Mouse (Mus musculus): Measurements from ENCODE around the gene Htt. TPM values are rescaled to one million over a fixed set of nuclear protein-coding genes. Genes with fewer than 3 reads are reported as not detected.
A peak's percentile ranks its signal among the peaks of the same experiment; 100 is the strongest.

The Htt gene
- polyA plus RNA-seq, 1 experiment from 2014 or later, result 7.4 TPM

DNA sequence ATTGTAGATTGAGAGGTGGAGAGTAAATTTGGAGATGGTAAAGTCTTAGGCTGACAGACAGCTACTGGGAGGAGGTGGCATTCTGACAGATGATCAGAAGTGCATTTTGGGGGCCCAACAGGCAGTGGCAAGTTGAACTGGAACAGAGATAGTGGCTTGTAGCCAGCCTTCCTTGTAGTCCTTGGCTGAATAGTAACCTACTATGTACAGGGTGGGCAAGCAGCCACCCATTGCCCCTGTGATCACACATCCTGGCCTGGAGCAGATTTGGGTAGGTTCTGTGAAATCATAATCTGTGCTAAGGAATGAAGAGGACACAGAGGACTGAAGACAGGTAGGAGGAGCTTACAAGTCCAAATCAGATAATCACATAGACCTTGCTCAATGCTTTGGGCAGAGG lies 142.9 kb downstream of the Htt start:
- Histone ChIP-seq H3K27ac (ENCODE audit: low read length) (no peak overlapping the region), H3K9ac (ENCODE audit: low read depth, low read length) (no peak overlapping the region), H3K9me3 (ENCODE audit: control insufficient read depth, low read length) (no peaks in the 10 kb centered on the region), H3K36me3 (ENCODE audit: control insufficient read depth, insufficient read depth, low read length) (peaks cover 14% of the 10 kb centered on the region), H3K4me2 (ENCODE audit: low read depth, low read length) (no peak overlapping the region), H3K27me3 (replicated peaks; ENCODE audit: control insufficient read depth, insufficient read depth, low read length) (no peaks in the 10 kb centered on the region), H3K4me3 (ENCODE audit: low read length) (no peak overlapping the region), H3K4me1 (ENCODE audit: control insufficient read depth, insufficient read depth, low read length) (no peaks in the 10 kb centered on the region)
- ATAC-seq, result no peak

DNA sequence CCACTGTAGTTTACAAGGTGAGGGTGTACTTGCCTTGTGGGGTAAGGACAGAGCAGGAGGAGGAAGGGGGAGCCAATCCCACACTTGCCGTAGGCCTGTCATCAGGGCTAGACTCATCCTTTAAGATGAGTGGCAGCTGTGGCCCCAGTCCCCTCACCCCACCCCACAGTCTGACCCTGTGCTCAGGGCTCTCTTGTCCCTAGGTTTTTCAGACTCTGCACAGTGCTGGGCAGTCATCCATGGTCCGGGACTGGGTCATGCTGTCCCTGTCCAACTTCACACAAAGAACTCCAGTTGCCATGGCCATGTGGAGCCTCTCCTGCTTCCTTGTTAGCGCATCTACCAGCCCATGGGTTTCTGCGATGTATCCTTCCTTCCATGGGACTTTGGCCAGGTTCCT lies 145.7 kb downstream of the Htt start:
- H3K36me3 ChIP-seq (ENCODE audit: control insufficient read depth, insufficient read depth, low read length), result peaks cover 8% of the 10 kb centered on the region
- no peak for ATAC-seq
- H3K4me1 ChIP-seq (ENCODE audit: control insufficient read depth, insufficient read depth, low read length), result no peaks in the 10 kb centered on the region
- no peak overlapping the region for H3K27ac ChIP-seq (ENCODE audit: low read length)
- H3K9ac ChIP-seq (ENCODE audit: low read depth, low read length), result no peak overlapping the region
- WGBS, result 85% methylated on average over 4 of the region's 4 CpGs
- H3K27me3 ChIP-seq (replicated peaks; ENCODE audit: control insufficient read depth, insufficient read depth, low read length), result no peaks in the 10 kb centered on the region
- no peaks in the 10 kb centered on the region for H3K9me3 ChIP-seq (ENCODE audit: control insufficient read depth, low read length)
- no peak overlapping the region for H3K4me2 ChIP-seq (ENCODE audit: low read depth, low read length)
- no peak overlapping the region for H3K4me3 ChIP-seq (ENCODE audit: low read length)

DNA sequence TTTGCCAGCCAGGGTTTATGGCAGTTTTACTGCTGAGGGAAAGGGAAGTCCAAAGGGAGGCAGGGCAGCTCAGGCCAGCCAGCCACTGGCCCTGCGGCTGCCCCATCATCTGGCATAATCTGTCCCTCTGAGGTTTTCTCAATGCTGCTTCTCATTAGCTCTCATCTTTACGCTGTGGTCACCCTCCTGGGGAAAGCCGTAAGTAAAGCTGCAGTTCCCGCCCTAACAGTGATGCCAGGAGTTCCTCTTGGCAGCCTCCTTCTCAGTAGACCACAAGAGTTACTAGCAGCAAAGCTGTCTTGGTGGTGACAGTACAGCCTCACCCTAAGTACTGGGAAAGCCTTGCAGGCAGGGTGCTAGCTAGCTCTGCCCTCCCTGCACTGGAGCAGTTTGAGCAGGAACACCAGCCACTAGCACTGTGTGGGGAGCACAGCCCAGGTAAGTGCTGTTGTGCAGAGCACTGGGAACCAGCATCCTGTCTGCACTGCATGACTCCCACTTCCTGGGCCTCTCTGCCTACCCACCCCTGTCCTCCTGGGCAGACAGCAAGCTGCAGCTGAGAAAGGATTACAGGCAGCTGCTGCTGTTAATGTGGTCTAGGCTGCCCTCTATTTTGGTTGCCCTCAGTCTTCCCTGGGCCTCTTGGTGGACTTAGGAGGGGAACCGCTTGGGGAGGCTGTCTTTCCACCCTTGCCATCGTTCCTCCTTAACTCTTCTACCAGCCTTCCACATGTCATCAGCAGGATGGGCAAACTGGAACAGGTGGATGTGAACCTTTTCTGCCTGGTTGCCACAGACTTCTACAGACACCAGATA lies 146.6 kb downstream of the Htt start, which contains the start of gene Msantd1:
Msantd1 (plus strand) TSS at position 103 of the 816 bp plus-strand sequence.
- WGBS, result 84% methylated on average over 6 of the region's 6 CpGs
- Histone ChIP-seq H3K4me3 (ENCODE audit: low read length) (no peak within 1 kb of the TSS), H3K9ac (ENCODE audit: low read depth, low read length) (no peak within 1 kb of the TSS), H3K36me3 (ENCODE audit: control insufficient read depth, insufficient read depth, low read length) (peaks cover 8% of the 10 kb centered on the region), H3K4me1 (ENCODE audit: control insufficient read depth, insufficient read depth, low read length) (no peaks in the 10 kb centered on the region), H3K4me2 (ENCODE audit: low read depth, low read length) (no peak within 1 kb of the TSS), H3K27me3 (replicated peaks; ENCODE audit: control insufficient read depth, insufficient read depth, low read length) (no peaks in the 10 kb centered on the region), H3K9me3 (ENCODE audit: control insufficient read depth, low read length) (no peaks in the 10 kb centered on the region), H3K27ac (ENCODE audit: low read length) (0 out of 2 replicates have a peak within 1 kb of the TSS, but pooled peaks have one; percentile 27)
- ATAC-seq, result peak; percentile 34; the same call in 1 of the 2 replicates

DNA sequence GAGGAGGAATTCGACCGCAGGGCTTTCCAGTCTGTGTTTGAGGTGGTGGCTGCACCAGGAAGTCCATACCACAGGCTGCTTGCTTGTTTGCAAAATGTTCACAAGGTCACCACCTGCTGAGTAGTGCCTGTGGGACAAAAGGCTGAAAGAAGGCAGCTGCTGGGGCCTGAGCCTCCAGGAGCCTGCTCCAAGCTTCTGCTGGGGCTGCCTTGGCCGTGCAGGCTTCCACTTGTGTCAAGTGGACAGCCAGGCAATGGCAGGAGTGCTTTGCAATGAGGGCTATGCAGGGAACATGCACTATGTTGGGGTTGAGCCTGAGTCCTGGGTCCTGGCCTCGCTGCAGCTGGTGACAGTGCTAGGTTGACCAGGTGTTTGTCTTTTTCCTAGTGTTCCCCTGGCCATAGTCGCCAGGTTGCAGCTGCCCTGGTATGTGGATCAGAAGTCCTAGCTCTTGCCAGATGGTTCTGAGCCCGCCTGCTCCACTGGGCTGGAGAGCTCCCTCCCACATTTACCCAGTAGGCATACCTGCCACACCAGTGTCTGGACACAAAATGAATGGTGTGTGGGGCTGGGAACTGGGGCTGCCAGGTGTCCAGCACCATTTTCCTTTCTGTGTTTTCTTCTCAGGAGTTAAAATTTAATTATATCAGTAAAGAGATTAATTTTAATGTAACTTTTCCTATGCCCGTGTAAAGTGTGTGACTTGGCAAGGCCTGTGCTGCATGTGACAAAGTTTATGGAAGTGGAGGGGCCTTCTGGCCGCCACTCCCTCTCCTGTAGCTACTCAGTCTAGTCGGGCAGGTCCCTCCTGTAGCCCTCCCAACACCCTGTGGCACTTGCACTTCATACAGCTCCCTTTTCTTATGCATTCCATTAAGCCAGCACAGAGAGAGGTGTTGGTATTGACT lies 147.4 kb downstream of the Htt start:
- WGBS, result 70% methylated on average over 9 of the region's 9 CpGs
- peak; percentile 59 for ATAC-seq
- Histone ChIP-seq H3K4me2 (ENCODE audit: low read depth, low read length) (no peak overlapping the region), H3K27me3 (replicated peaks; ENCODE audit: control insufficient read depth, insufficient read depth, low read length) (no peaks in the 10 kb centered on the region), H3K4me1 (ENCODE audit: control insufficient read depth, insufficient read depth, low read length) (no peaks in the 10 kb centered on the region), H3K27ac (ENCODE audit: low read length) (0 out of 2 replicates have a peak overlapping the region, but pooled peaks have one; percentile 27), H3K36me3 (ENCODE audit: control insufficient read depth, insufficient read depth, low read length) (peaks cover 6% of the 10 kb centered on the region), H3K4me3 (ENCODE audit: low read length) (no peak overlapping the region), H3K9ac (ENCODE audit: low read depth, low read length) (no peak overlapping the region), H3K9me3 (ENCODE audit: control insufficient read depth, low read length) (no peaks in the 10 kb centered on the region)

DNA sequence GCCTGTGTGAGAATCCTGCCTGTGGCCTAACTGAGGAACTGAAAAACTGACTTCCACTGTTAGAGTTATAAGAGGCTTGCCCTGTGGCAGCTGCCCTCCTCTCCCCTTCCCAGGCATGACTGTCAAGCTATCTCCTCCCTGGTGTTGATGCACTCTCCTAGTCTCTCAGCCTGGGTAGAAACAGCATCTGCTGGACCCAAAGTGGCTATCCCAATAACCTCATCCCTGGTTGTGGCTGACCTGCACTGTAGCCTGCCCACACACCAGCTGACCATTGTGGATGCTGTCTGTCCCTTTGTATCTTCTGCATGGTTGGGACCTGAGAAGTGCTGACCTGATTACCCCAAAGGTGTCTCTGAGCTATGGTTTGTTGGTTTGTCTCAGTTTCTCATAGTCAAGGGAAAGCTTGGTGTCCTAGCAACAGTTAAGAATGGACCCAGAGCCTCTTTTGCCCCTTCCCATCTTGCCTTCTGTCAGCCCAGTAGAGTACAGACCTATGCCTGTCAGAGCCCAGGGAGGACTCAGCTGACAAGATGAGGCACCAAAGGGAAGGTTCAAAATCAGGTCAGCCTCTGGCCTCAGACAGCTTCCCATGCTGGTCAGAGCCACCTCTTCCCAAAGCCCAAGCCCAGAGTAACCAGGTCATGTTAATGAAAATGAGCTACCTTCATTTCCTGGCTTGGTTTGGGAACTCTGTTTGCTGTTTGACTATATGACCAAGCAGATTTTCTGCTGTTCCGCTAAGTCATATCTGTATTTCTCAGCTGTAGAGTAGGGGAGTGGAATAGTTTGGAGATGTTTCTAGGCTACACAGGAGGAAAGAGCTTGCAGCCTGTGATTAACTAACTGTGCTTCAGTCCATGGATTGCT lies 148.3 kb downstream of the Htt start:
- WGBS, result 100% methylated on average over 1 of the region's 1 CpGs
- no peaks in the 10 kb centered on the region for H3K9me3 ChIP-seq (ENCODE audit: control insufficient read depth, low read length)
- no peak overlapping the region for H3K27ac ChIP-seq (ENCODE audit: low read length)
- 0 out of 2 replicates have a peak, but pooled peaks cover 4% of the 10 kb centered on the region for H3K36me3 ChIP-seq (ENCODE audit: control insufficient read depth, insufficient read depth, low read length)
- no peak overlapping the region for H3K9ac ChIP-seq (ENCODE audit: low read depth, low read length)
- H3K27me3 ChIP-seq (replicated peaks; ENCODE audit: control insufficient read depth, insufficient read depth, low read length), result no peaks in the 10 kb centered on the region
- no peak overlapping the region for H3K4me2 ChIP-seq (ENCODE audit: low read depth, low read length)
- no peak for ATAC-seq
- H3K4me3 ChIP-seq (ENCODE audit: low read length), result no peak overlapping the region
- no peaks in the 10 kb centered on the region for H3K4me1 ChIP-seq (ENCODE audit: control insufficient read depth, insufficient read depth, low read length)

DNA sequence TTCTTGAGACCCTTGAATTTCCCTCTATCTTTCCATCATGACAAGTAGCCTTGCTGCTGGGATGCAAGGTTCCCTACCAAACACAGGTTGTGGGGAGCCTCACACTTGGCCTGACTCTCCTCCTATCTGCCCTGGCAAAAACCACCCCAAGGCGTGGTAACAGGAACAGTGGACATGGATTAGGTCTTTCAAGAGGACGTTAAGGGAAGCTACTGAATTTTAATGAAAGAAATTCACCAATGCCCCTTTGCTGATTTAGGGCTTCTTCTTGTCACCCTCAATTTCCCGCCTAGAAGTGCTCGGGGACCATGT lies 148.9 kb downstream of the Htt start:
- no peak overlapping the region for H3K9ac ChIP-seq (ENCODE audit: low read depth, low read length)
- H3K9me3 ChIP-seq (ENCODE audit: control insufficient read depth, low read length), result no peaks in the 10 kb centered on the region
- no peak overlapping the region for H3K27ac ChIP-seq (ENCODE audit: low read length)
- no peak overlapping the region for H3K4me2 ChIP-seq (ENCODE audit: low read depth, low read length)
- 0 out of 2 replicates have a peak, but pooled peaks cover 4% of the 10 kb centered on the region for H3K36me3 ChIP-seq (ENCODE audit: control insufficient read depth, insufficient read depth, low read length)
- 84% methylated on average over 4 of the region's 4 CpGs for WGBS
- H3K4me1 ChIP-seq (ENCODE audit: control insufficient read depth, insufficient read depth, low read length), result no peaks in the 10 kb centered on the region
- no peak for ATAC-seq
- no peak overlapping the region for H3K4me3 ChIP-seq (ENCODE audit: low read length)
- no peaks in the 10 kb centered on the region for H3K27me3 ChIP-seq (replicated peaks; ENCODE audit: control insufficient read depth, insufficient read depth, low read length)

DNA sequence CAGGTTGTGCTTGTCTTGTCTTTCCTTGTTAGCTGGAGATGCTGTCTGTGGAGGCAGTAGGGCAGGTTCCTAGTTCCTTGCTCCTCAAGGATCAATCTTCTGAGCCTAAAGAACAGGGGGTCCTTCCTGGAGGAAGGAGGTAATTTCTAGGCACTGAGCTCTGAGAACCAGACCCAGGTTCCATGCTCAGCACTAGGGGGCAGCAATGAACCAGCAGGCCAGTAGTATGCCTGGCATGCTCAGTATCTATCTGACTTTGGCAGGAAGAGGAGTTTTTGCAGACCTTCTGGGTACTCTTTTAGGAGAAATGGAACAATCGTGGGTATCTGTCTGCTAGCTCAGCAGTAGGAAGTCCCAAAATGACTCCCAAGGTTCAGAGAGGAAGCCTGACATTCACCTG lies 154.3 kb downstream of the Htt start:
- H3K27me3 ChIP-seq (replicated peaks; ENCODE audit: control insufficient read depth, insufficient read depth, low read length), result no peaks in the 10 kb centered on the region
- no peaks in the 10 kb centered on the region for H3K36me3 ChIP-seq (ENCODE audit: control insufficient read depth, insufficient read depth, low read length)
- H3K4me2 ChIP-seq (ENCODE audit: low read depth, low read length), result no peak overlapping the region
- H3K4me1 ChIP-seq (ENCODE audit: control insufficient read depth, insufficient read depth, low read length), result no peaks in the 10 kb centered on the region
- peak; percentile 78; the same call in 1 of the 2 replicates for ATAC-seq
- H3K4me3 ChIP-seq (ENCODE audit: low read length), result no peak overlapping the region
- H3K9ac ChIP-seq (ENCODE audit: low read depth, low read length), result no peak overlapping the region
- 13% methylated on average over 1 of the region's 1 CpGs for WGBS
- H3K9me3 ChIP-seq (ENCODE audit: control insufficient read depth, low read length), result no peaks in the 10 kb centered on the region
- H3K27ac ChIP-seq (ENCODE audit: low read length), result no peak overlapping the region

DNA sequence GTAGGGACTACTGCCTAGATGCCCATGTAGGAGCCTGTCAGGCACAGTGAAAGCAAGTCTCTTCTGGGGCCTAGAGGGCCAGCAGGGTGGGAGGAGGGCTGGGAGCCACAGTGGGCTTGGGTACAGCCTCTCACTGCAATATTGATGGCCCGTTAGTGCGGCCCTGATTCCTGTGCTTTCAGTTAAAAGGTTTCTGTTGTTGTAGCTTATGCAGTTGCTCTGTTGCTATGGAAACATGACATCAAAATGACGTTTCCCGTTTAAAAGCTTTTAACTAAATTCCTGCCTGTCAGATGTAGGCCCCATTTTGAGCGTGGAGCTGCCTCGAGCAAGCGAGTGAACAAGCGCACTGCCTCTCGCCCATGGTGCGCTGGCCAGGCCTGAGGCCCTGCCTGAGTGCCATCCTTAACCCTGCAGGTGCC lies 155.7 kb downstream of the Htt start:
- no peak for ATAC-seq
- no peaks in the 10 kb centered on the region for H3K9me3 ChIP-seq (ENCODE audit: control insufficient read depth, low read length)
- no peak overlapping the region for H3K4me2 ChIP-seq (ENCODE audit: low read depth, low read length)
- no peaks in the 10 kb centered on the region for H3K4me1 ChIP-seq (ENCODE audit: control insufficient read depth, insufficient read depth, low read length)
- no peak overlapping the region for H3K4me3 ChIP-seq (ENCODE audit: low read length)
- H3K27ac ChIP-seq (ENCODE audit: low read length), result no peak overlapping the region
- WGBS, result 60% methylated on average over 10 of the region's 10 CpGs
- H3K27me3 ChIP-seq (replicated peaks; ENCODE audit: control insufficient read depth, insufficient read depth, low read length), result no peaks in the 10 kb centered on the region
- no peak overlapping the region for H3K9ac ChIP-seq (ENCODE audit: low read depth, low read length)
- H3K36me3 ChIP-seq (ENCODE audit: control insufficient read depth, insufficient read depth, low read length), result no peaks in the 10 kb centered on the region

DNA sequence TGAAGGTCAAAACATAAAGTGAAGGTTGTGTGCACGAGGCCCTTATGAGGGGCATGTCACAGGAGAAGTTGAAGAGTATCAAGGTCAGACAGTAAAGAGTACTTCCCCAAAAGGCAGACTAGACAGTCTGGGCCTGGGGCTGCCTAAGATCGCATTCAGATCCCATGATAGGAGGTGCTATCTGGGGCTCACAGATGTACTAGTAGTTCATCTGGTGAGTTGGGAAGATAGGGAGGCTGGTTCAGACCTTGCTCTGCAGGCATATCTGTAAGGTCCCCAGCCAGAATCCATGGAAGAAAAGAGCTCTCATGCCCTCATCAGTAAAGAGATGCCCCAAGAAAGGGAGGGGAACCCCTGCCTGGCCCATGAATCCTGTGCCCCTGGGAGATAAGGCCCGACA lies 157.2 kb downstream of the Htt start:
- H3K27ac ChIP-seq (ENCODE audit: low read length), result no peak overlapping the region
- no peaks in the 10 kb centered on the region for H3K27me3 ChIP-seq (replicated peaks; ENCODE audit: control insufficient read depth, insufficient read depth, low read length)
- H3K9me3 ChIP-seq (ENCODE audit: control insufficient read depth, low read length), result no peaks in the 10 kb centered on the region
- no peak for ATAC-seq
- no peaks in the 10 kb centered on the region for H3K4me1 ChIP-seq (ENCODE audit: control insufficient read depth, insufficient read depth, low read length)
- H3K9ac ChIP-seq (ENCODE audit: low read depth, low read length), result no peak overlapping the region
- H3K4me3 ChIP-seq (ENCODE audit: low read length), result no peak overlapping the region
- no peak overlapping the region for H3K4me2 ChIP-seq (ENCODE audit: low read depth, low read length)
- H3K36me3 ChIP-seq (ENCODE audit: control insufficient read depth, insufficient read depth, low read length), result no peaks in the 10 kb centered on the region
- 79% methylated on average over 3 of the region's 3 CpGs for WGBS

Data from intestine, embryonic 16.5 days (tissue).